Mouse (Mus musculus): ENCODE measurements around the gene Sys1.

GRCm38 (mm10) chr2:164528557-164528956 lies 71.8 kb downstream of the Sys1 start:
- TF ChIP-seq CTCF (IDR thresholded peaks at IDR 0.05; ENCODE audit: low read depth) (no peak), EP300 (IDR thresholded peaks at IDR 0.05; ENCODE audit: low read depth) (no peak)
